Mouse (Mus musculus): ENCODE measurements around the gene 2510039O18Rik. TPM values are rescaled to one million over a fixed set of nuclear protein-coding genes. Genes with fewer than 3 reads are reported as not detected.

The 2510039O18Rik gene
- polyA plus RNA-seq, 1 experiment from 2014 or later: 9.5 TPM

- 88% methylated on average over 15 of the region's 15 CpGs for WGBS
- H3K4me3 ChIP-seq (ENCODE audit: low read depth, low read length): no peak overlapping the region
- no peaks in the 10 kb centered on the region for H3K27me3 ChIP-seq (ENCODE audit: control insufficient read depth, insufficient read depth, low read depth, low read length)
- H3K9ac ChIP-seq (ENCODE audit: low read depth, low read length): no peak overlapping the region
- no peaks in the 10 kb centered on the region for H3K4me1 ChIP-seq (ENCODE audit: control insufficient read depth, insufficient read depth, low read length)
- no peak for ATAC-seq
- no peaks in the 10 kb centered on the region for H3K36me3 ChIP-seq (ENCODE audit: control insufficient read depth, insufficient read depth, low read length)
- H3K4me2 ChIP-seq (ENCODE audit: low read length): no peak overlapping the region
- no peaks in the 10 kb centered on the region for H3K9me3 ChIP-seq (replicated peaks; ENCODE audit: control insufficient read depth, low read length, poor library complexity, severe bottlenecking)
- H3K27ac ChIP-seq (ENCODE audit: low read length): no peak overlapping the region
Measured at GRCm38 (mm10) chr4:147963623-147964022, 22.9 kb downstream of the 2510039O18Rik start.

- Histone ChIP-seq H3K4me1 (ENCODE audit: control insufficient read depth, insufficient read depth, low read length) (no peaks in the 10 kb centered on the region), H3K4me3 (ENCODE audit: low read depth, low read length) (no peak overlapping the region), H3K36me3 (ENCODE audit: control insufficient read depth, insufficient read depth, low read length) (no peaks in the 10 kb centered on the region), H3K27ac (ENCODE audit: low read length) (no peak overlapping the region), H3K4me2 (ENCODE audit: low read length) (no peak overlapping the region), H3K27me3 (ENCODE audit: control insufficient read depth, insufficient read depth, low read depth, low read length) (no peaks in the 10 kb centered on the region), H3K9ac (ENCODE audit: low read depth, low read length) (no peak overlapping the region), H3K9me3 (replicated peaks; ENCODE audit: control insufficient read depth, low read length, poor library complexity, severe bottlenecking) (no peaks in the 10 kb centered on the region)
- WGBS: 86% methylated on average over 7 of the region's 7 CpGs
- no peak for ATAC-seq
Measured at GRCm38 (mm10) chr4:147965712-147966111, 25.0 kb downstream of the 2510039O18Rik start.

GRCm38 (mm10) chr4:147968816-147969215 is 28.1 kb downstream of the 2510039O18Rik start:
- H3K27me3 ChIP-seq (ENCODE audit: control insufficient read depth, insufficient read depth, low read depth, low read length): no peaks in the 10 kb centered on the region
- ATAC-seq: no peak
- no peak overlapping the region for H3K9ac ChIP-seq (ENCODE audit: low read depth, low read length)
- no peak overlapping the region for H3K27ac ChIP-seq (ENCODE audit: low read length)
- no peaks in the 10 kb centered on the region for H3K36me3 ChIP-seq (ENCODE audit: control insufficient read depth, insufficient read depth, low read length)
- H3K4me3 ChIP-seq (ENCODE audit: low read depth, low read length): no peak overlapping the region
- H3K4me1 ChIP-seq (ENCODE audit: control insufficient read depth, insufficient read depth, low read length): no peaks in the 10 kb centered on the region
- 72% methylated on average over 2 of the region's 2 CpGs for WGBS
- H3K4me2 ChIP-seq (ENCODE audit: low read length): no peak overlapping the region
- H3K9me3 ChIP-seq (replicated peaks; ENCODE audit: control insufficient read depth, low read length, poor library complexity, severe bottlenecking): no peaks in the 10 kb centered on the region

- Histone ChIP-seq H3K27ac (ENCODE audit: low read length) (no peak overlapping the region), H3K4me2 (ENCODE audit: low read length) (no peak overlapping the region), H3K4me3 (ENCODE audit: low read depth, low read length) (no peak overlapping the region), H3K9me3 (replicated peaks; ENCODE audit: control insufficient read depth, low read length, poor library complexity, severe bottlenecking) (no peaks in the 10 kb centered on the region), H3K4me1 (ENCODE audit: control insufficient read depth, insufficient read depth, low read length) (no peaks in the 10 kb centered on the region), H3K36me3 (ENCODE audit: control insufficient read depth, insufficient read depth, low read length) (no peaks in the 10 kb centered on the region), H3K27me3 (ENCODE audit: control insufficient read depth, insufficient read depth, low read depth, low read length) (no peaks in the 10 kb centered on the region), H3K9ac (ENCODE audit: low read depth, low read length) (no peak overlapping the region)
- WGBS: 63% methylated on average over 8 of the region's 9 CpGs
- ATAC-seq: no peak
Measured at GRCm38 (mm10) chr4:147969337-147969736, 28.6 kb downstream of the 2510039O18Rik start.

GRCm38 (mm10) chr4:147976237-147976636 is 35.5 kb downstream of the 2510039O18Rik start:
- ATAC-seq: no peak
- Histone ChIP-seq H3K27ac (ENCODE audit: low read length) (no peak overlapping the region), H3K27me3 (ENCODE audit: control insufficient read depth, insufficient read depth, low read depth, low read length) (no peaks in the 10 kb centered on the region)

GRCm38 (mm10) chr4:147977726-147978125 is 37.0 kb downstream of the 2510039O18Rik start:
- Histone ChIP-seq H3K4me3 (ENCODE audit: low read depth, low read length) (no peak overlapping the region), H3K36me3 (ENCODE audit: control insufficient read depth, insufficient read depth, low read length) (no peaks in the 10 kb centered on the region), H3K9me3 (replicated peaks; ENCODE audit: control insufficient read depth, low read length, poor library complexity, severe bottlenecking) (no peaks in the 10 kb centered on the region), H3K27ac (ENCODE audit: low read length) (no peak overlapping the region), H3K9ac (ENCODE audit: low read depth, low read length) (no peak overlapping the region), H3K4me2 (ENCODE audit: low read length) (no peak overlapping the region), H3K4me1 (ENCODE audit: control insufficient read depth, insufficient read depth, low read length) (no peaks in the 10 kb centered on the region), H3K27me3 (ENCODE audit: control insufficient read depth, insufficient read depth, low read depth, low read length) (no peaks in the 10 kb centered on the region)
- 81% methylated on average over 4 of the region's 4 CpGs for WGBS
- no peak for ATAC-seq

More at GRCm38 (mm10) chr4:147976237-147976636, 35.5 kb downstream of the 2510039O18Rik start:
- WGBS: 80% methylated on average over 3 of the region's 3 CpGs
- Histone ChIP-seq H3K4me2 (ENCODE audit: low read length) (no peak overlapping the region), H3K36me3 (ENCODE audit: control insufficient read depth, insufficient read depth, low read length) (no peaks in the 10 kb centered on the region), H3K4me3 (ENCODE audit: low read depth, low read length) (no peak overlapping the region), H3K9me3 (replicated peaks; ENCODE audit: control insufficient read depth, low read length, poor library complexity, severe bottlenecking) (no peaks in the 10 kb centered on the region), H3K9ac (ENCODE audit: low read depth, low read length) (no peak overlapping the region), H3K4me1 (ENCODE audit: control insufficient read depth, insufficient read depth, low read length) (no peaks in the 10 kb centered on the region)

- no peaks in the 10 kb centered on the region for H3K9me3 ChIP-seq (replicated peaks; ENCODE audit: control insufficient read depth, low read length, poor library complexity, severe bottlenecking)
- H3K36me3 ChIP-seq (ENCODE audit: control insufficient read depth, insufficient read depth, low read length): no peaks in the 10 kb centered on the region
- H3K9ac ChIP-seq (ENCODE audit: low read depth, low read length): no peak overlapping the region
- H3K27me3 ChIP-seq (ENCODE audit: control insufficient read depth, insufficient read depth, low read depth, low read length): no peaks in the 10 kb centered on the region
- H3K4me3 ChIP-seq (ENCODE audit: low read depth, low read length): no peak overlapping the region
- no peak for ATAC-seq
- WGBS: 92% methylated on average over 6 of the region's 6 CpGs
- no peak overlapping the region for H3K27ac ChIP-seq (ENCODE audit: low read length)
- no peak overlapping the region for H3K4me2 ChIP-seq (ENCODE audit: low read length)
- H3K4me1 ChIP-seq (ENCODE audit: control insufficient read depth, insufficient read depth, low read length): no peaks in the 10 kb centered on the region
Measured at GRCm38 (mm10) chr4:147978391-147978790, 37.7 kb downstream of the 2510039O18Rik start.

- ATAC-seq: no peak
- Histone ChIP-seq H3K27ac (ENCODE audit: low read length) (no peak overlapping the region), H3K4me2 (ENCODE audit: low read length) (no peak overlapping the region), H3K9me3 (replicated peaks; ENCODE audit: control insufficient read depth, low read length, poor library complexity, severe bottlenecking) (no peaks in the 10 kb centered on the region), H3K36me3 (ENCODE audit: control insufficient read depth, insufficient read depth, low read length) (no peaks in the 10 kb centered on the region), H3K9ac (ENCODE audit: low read depth, low read length) (no peak overlapping the region), H3K4me3 (ENCODE audit: low read depth, low read length) (no peak overlapping the region), H3K27me3 (ENCODE audit: control insufficient read depth, insufficient read depth, low read depth, low read length) (no peaks in the 10 kb centered on the region), H3K4me1 (ENCODE audit: control insufficient read depth, insufficient read depth, low read length) (no peaks in the 10 kb centered on the region)
- WGBS: 78% methylated on average over 7 of the region's 7 CpGs
Measured at GRCm38 (mm10) chr4:147979441-147979860, 38.8 kb downstream of the 2510039O18Rik start.

GRCm38 (mm10) chr4:147985205-147986132 is 44.8 kb downstream of the 2510039O18Rik start, which contains the start of gene Nppb:
Gene Nppb (plus strand): TSS chr4:147985788.
- Histone ChIP-seq H3K4me1 (ENCODE audit: control insufficient read depth, insufficient read depth, low read length) (no peaks in the 10 kb centered on the region), H3K9ac (ENCODE audit: low read depth, low read length) (no peak within 1 kb of the TSS), H3K4me3 (ENCODE audit: low read depth, low read length) (no peak within 1 kb of the TSS), H3K27ac (ENCODE audit: low read length) (no peak within 1 kb of the TSS), H3K36me3 (ENCODE audit: control insufficient read depth, insufficient read depth, low read length) (no peaks in the 10 kb centered on the region), H3K9me3 (replicated peaks; ENCODE audit: control insufficient read depth, low read length, poor library complexity, severe bottlenecking) (no peaks in the 10 kb centered on the region), H3K27me3 (ENCODE audit: control insufficient read depth, insufficient read depth, low read depth, low read length) (no peaks in the 10 kb centered on the region), H3K4me2 (ENCODE audit: low read length) (no peak within 1 kb of the TSS)
- ATAC-seq: no peak
- 36% methylated on average over 20 of the region's 20 CpGs for WGBS
